ENCODE assay signal across 8 mouse cellular contexts in genomic region chr10:45104098-45104497, GRCm38 (mm10). TPM values are rescaled to one million over a fixed set of nuclear protein-coding genes. Genes with fewer than 3 reads are reported as not detected.
A peak's percentile ranks its signal among the peaks of the same experiment; 100 is the strongest.
DNase-seq lines count a peak whose midpoint lies in the region; ATAC-seq and TF ChIP-seq lines count a peak whose summit lies in the region.

No protein-coding gene starts in this region.

- no peak overlapping the region for H3K9ac ChIP-seq in intestine, embryonic 15.5 days

- no peak for ATAC-seq in intestine, embryonic 15.5 days

- no peak for TF ChIP-seq POLR2A in thymus, adult 2 months (IDR thresholded peaks at IDR 0.05; ENCODE audit: control insufficient read depth, extremely low read depth, insufficient read depth, low read length, poor library complexity)

- H3K36me3 ChIP-seq in thymus, adult 2 months (ENCODE audit: control insufficient read depth, insufficient read depth, low read length), result peaks cover 3% of the 10 kb centered on the region; the same call in 1 of the 2 replicates
- H3K36me3 ChIP-seq in intestine, embryonic 15.5 days, result peaks cover 11% of the 10 kb centered on the region; the same call in 1 of the 2 replicates

- no peak overlapping the region for H3K4me2 ChIP-seq in intestine, embryonic 15.5 days (replicated peaks)

- no peaks in the 10 kb centered on the region for H3K27me3 ChIP-seq in thymus, adult 2 months (ENCODE audit: control insufficient read depth, insufficient read depth, low read length)
- no peaks in the 10 kb centered on the region for H3K27me3 ChIP-seq in intestine, embryonic 15.5 days (replicated peaks)

- no peak overlapping the region for H3K4me3 ChIP-seq in thymus, adult 2 months (ENCODE audit: control insufficient read depth, insufficient read depth, low read length)
- no peak overlapping the region for H3K4me3 ChIP-seq in layer of hippocampus, adult 2 months
- H3K4me3 ChIP-seq in intestine, embryonic 15.5 days (replicated peaks), result no peak overlapping the region

- DNase-seq in thymus, adult 2 months, result no peak
- no peak for DNase-seq in thymus, postnatal 10 days (ENCODE audit: low spot score in 2 of 2)
- peak; percentile 22 to 53 for DNase-seq in cerebellum, postnatal 25 days
- peak; percentile 42 to 54 for DNase-seq in heart, postnatal 36 days
- peak; percentile 44 to 45 for DNase-seq in layer of hippocampus, adult 2 months (ENCODE audit: low spot score in 2 of 2)
- DNase-seq in right cerebral cortex, postnatal 36 days (ENCODE audit: low spot score in 2 of 2), result no peak
- DNase-seq in T-cell, adult 2 months (ENCODE audit: low spot score), result no peak

- peaks cover 15% of the 10 kb centered on the region for H3K4me1 ChIP-seq in thymus, adult 2 months (replicated peaks; ENCODE audit: control insufficient read depth, insufficient read depth, low read length)
- H3K4me1 ChIP-seq in intestine, embryonic 15.5 days (replicated peaks), result no peaks in the 10 kb centered on the region

- no peak for TF ChIP-seq CTCF in thymus, adult 2 months (IDR thresholded peaks at IDR 0.05; ENCODE audit: borderline replicate concordance, control insufficient read depth, extremely low read depth, insufficient read depth, low read length, poor library complexity)
- TF ChIP-seq CTCF in layer of hippocampus, adult 2 months (conservative IDR thresholded peaks at IDR 0.05), result no peak

- 79% methylated on average over 7 of the region's 7 CpGs for WGBS in thymus, adult 2 months
- 57% methylated on average over 7 of the region's 7 CpGs for WGBS in intestine, embryonic 15.5 days

- H3K9me3 ChIP-seq in intestine, embryonic 15.5 days, result no peaks in the 10 kb centered on the region

- H3K27ac ChIP-seq in thymus, adult 2 months (ENCODE audit: control insufficient read depth, insufficient read depth, low read length), result peak overlapping the region; percentile 72
- no peak overlapping the region for H3K27ac ChIP-seq in layer of hippocampus, adult 2 months
- no peak overlapping the region for H3K27ac ChIP-seq in intestine, embryonic 15.5 days

- intact Hi-C loops in heart, postnatal 36 days (cut with DNase I), result no loop called here

RNA-seq across cellular contexts. Expression of gene Prep, which starts 37.1 kb away (rescaled TPM):
- 28.1 and 34.4 TPM in 2 replicates for polyA plus RNA-seq in thymus, adult 2 months (2012; rRNA removed)
- 10 to 100 TPM; 15.6 TPM for total RNA-seq in heart, postnatal 36 days (2021)
- 1 to 10 TPM; 8.8 to 9.5 TPM for total RNA-seq in layer of hippocampus, adult 2 months (2021)
- 24.5 and 25.4 TPM in 2 replicates for polyA plus RNA-seq in intestine, embryonic 15.5 days (2015; fragmentation: Nextera tagmentation; extraction: Ambion mirVana)

Comparison
In these comparisons a context has a peak if more than half of its experiments do, and no peak if none do; other contexts are left out.
1. DNase-seq: peak in cerebellum, postnatal 25 days (2 of 2), heart, postnatal 36 days (2 of 2) and layer of hippocampus, adult 2 months (2 of 2); none in thymus, adult 2 months (single experiment), thymus, postnatal 10 days (0 of 2), right cerebral cortex, postnatal 36 days (0 of 2) and T-cell, adult 2 months (single experiment).